Mouse (Mus musculus) testis, adult 2 months (tissue): ENCODE data around the gene Rad51b.

Experiments
- CTCF ChIP-seq: fragments of 200-500 bp; IDR thresholded peaks from 2 replicates; pipeline ENCODE4 v1.5.1; 2012; ENCODE audit warnings: low read depth, mild to moderate bottlenecking, inconsistent platforms, low read length, moderate library complexity; ENCODE audit not compliant: control insufficient read depth, insufficient read depth, insufficient replicate concordance
- POLR2A ChIP-seq: fragments of 200-500 bp; IDR thresholded peaks from 2 replicates; pipeline ENCODE4 v1.6.1; 2012; ENCODE audit warnings: low read depth, mild to moderate bottlenecking, inconsistent platforms, low read length, moderate library complexity; ENCODE audit not compliant: control insufficient read depth

- TF ChIP-seq CTCF (no peak), POLR2A (no peak)
These were observed 55.6 kb downstream of the Rad51b start for GRCm38 (mm10) chr12:79352742-79353114.
